Mouse (Mus musculus) heart, postnatal 0 days (tissue): Measurements from ENCODE around the gene Bpifb5.
"Not testable (repeated sequence)": the region's sequence is repeated elsewhere in the genome, so short reads cannot be mapped to it uniquely, and the experiment has no call there.

Source experiments
- CTCF ChIP-seq: IDR thresholded peaks from 2 replicates; pipeline ENCODE4 v1.5.1; 2016; ENCODE audit warnings: antibody characterized with exemption, control low read depth, low read depth
- EP300 ChIP-seq: IDR thresholded peaks from 2 replicates; pipeline ENCODE4 v1.6.1; 2016; ENCODE audit warnings: antibody characterized with exemption, low read depth

DNA sequence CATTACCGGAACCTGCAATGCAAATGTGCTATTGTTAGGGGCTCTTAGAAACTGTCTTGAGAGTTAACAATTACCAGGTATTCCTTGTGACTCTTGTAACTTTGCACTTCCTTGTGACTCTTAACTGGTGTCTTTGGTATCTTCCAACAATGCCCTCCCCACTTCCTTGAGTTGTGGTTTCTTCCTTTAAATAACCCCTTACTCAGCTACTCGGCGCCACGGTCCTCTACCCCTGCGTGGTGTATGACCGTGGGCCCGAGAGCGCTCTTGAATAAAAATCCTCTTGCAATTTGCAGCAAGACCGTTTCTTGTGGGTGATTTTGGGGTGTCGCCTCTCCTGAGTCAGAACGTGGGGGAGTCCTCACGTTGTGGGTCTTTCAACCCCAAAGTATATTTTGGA, 19.2 kb downstream of the Bpifb5 start:
- not testable (repeated sequence) for TF ChIP-seq CTCF, EP300
